Mouse (Mus musculus) heart, postnatal 0 days (tissue): ENCODE results near the gene Tti1. TPM values are rescaled to one million over a fixed set of nuclear protein-coding genes. Genes with fewer than 3 reads are reported as not detected.

ENCODE experiments used
- ATAC-seq: fragments of 200-750 bp; cut with Nextera tagmentation; 2 replicates; pipeline ENCODE4 v1.8.0; 2017; ENCODE audit warnings: low read depth, moderate number of reproducible peaks, moderate library complexity; ENCODE audit not compliant: insufficient read depth
- DNase-seq: peaks from one replicate; pipeline ENCODE4 v3.0.0-alpha.2; 2016; ENCODE audit warnings: low spot score
- H3K27ac ChIP-seq: fragments of 300-500 bp; sonication (generic); 2 replicates; pipeline ENCODE4 v1.5.1; 2014; ENCODE audit warnings: low read depth, mild to moderate bottlenecking
- H3K27me3 ChIP-seq: fragments of 300-500 bp; sonication (generic); 2 replicates; pipeline ENCODE4 v1.6.1; 2014; ENCODE audit warnings: low read length, mixed read lengths; ENCODE audit not compliant: control insufficient read depth, insufficient read depth
- H3K36me3 ChIP-seq: fragments of 300-500 bp; sonication (generic); replicated peaks from 2 replicates; pipeline ENCODE4 v1.6.1; 2014; ENCODE audit warnings: low read length, mixed read lengths; ENCODE audit not compliant: control insufficient read depth, insufficient read depth
- H3K4me1 ChIP-seq: fragments of 300-500 bp; sonication (generic); 2 replicates; pipeline ENCODE4 v1.6.1; 2014; ENCODE audit warnings: antibody characterized with exemption; ENCODE audit not compliant: control insufficient read depth, insufficient read depth
- H3K4me2 ChIP-seq: fragments of 300-500 bp; sonication (generic); 2 replicates; pipeline ENCODE4 v1.6.1; 2014; ENCODE audit warnings: low read depth, mild to moderate bottlenecking, low read length, moderate library complexity
- H3K4me3 ChIP-seq: fragments of 300-500 bp; sonication (generic); 2 replicates; pipeline ENCODE4 v1.5.1; 2014; ENCODE audit warnings: low read depth, low read length
- H3K9ac ChIP-seq: fragments of 300-500 bp; sonication (generic); replicated peaks from 2 replicates; pipeline ENCODE4 v1.6.1; 2014; ENCODE audit warnings: low read depth, low read length, mixed read lengths
- H3K9me3 ChIP-seq: fragments of 300-500 bp; sonication (generic); replicated peaks from 2 replicates; pipeline ENCODE4 v1.6.1; 2016; ENCODE audit warnings: low read length; ENCODE audit not compliant: control insufficient read depth
- CTCF ChIP-seq: IDR thresholded peaks from 2 replicates; pipeline ENCODE4 v1.5.1; 2016; ENCODE audit warnings: antibody characterized with exemption, control low read depth, low read depth
- EP300 ChIP-seq: IDR thresholded peaks from 2 replicates; pipeline ENCODE4 v1.6.1; 2016; ENCODE audit warnings: antibody characterized with exemption, low read depth
- WGBS: fragments of 180-500 bp; shearing (Covaris S2); extraction: QIAGEN DNeasy Blood & Tissue Kit; methylation state at CpG from one replicate; pipeline ENCODE4 v1.1.7; 2014; 5-methylcytosine and 5-hydroxymethylcytosine counted together
- polyA plus RNA-seq: library from polyadenylated mRNA; unstranded; fragments of >200 nt; fragmentation: Nextera tagmentation; extraction: Ambion mirVana; gene quantifications from 2 replicates; pipeline ENCODE4 v1.2.1, GENCODE M21; 2015
- total RNA-seq: library from RNA; depleted of rRNA; stranded (reverse); fragments of >200 nt; gene quantifications from 2 replicates; pipeline ENCODE4 v1.2.3, GENCODE M21; 2014; ENCODE audit warnings: low replicate concordance

Tti1 gene
- total and polyA plus RNA-seq, 2 experiments from 2014 or later, result 13.2 to 23.2 TPM

GRCm38 (mm10) chr2:158040396-158040795 lies 12.2 kb upstream of the Tti1 start:
- no peak overlapping the region for H3K27ac ChIP-seq
- no peak overlapping the region for H3K9ac ChIP-seq
- no peak overlapping the region for H3K4me2 ChIP-seq
- no peaks in the 10 kb centered on the region for H3K27me3 ChIP-seq
- no peak for ATAC-seq
- H3K9me3 ChIP-seq, result no peaks in the 10 kb centered on the region
- peaks cover 5% of the 10 kb centered on the region for H3K4me1 ChIP-seq
- H3K4me3 ChIP-seq, result no peak overlapping the region
- TF ChIP-seq EP300 (no peak), CTCF (no peak)
- no peak for DNase-seq
- WGBS, result 76% methylated on average over 2 of the region's 2 CpGs
- H3K36me3 ChIP-seq, result peaks cover 42% of the 10 kb centered on the region

GRCm38 (mm10) chr2:158039662-158040061 lies 11.4 kb upstream of the Tti1 start:
- Histone ChIP-seq H3K4me2 (no peak overlapping the region), H3K27me3 (no peaks in the 10 kb centered on the region), H3K36me3 (peaks cover 35% of the 10 kb centered on the region), H3K9ac (no peak overlapping the region), H3K4me3 (no peak overlapping the region), H3K4me1 (peaks cover 5% of the 10 kb centered on the region), H3K27ac (no peak overlapping the region), H3K9me3 (no peaks in the 10 kb centered on the region)
- no peak for DNase-seq
- TF ChIP-seq EP300 (no peak), CTCF (no peak)
- WGBS, result 65% methylated on average over 1 of the region's 1 CpGs
- no peak for ATAC-seq

GRCm38 (mm10) chr2:158037571-158037970 lies 9.3 kb upstream of the Tti1 start:
- no peaks in the 10 kb centered on the region for H3K27me3 ChIP-seq
- 87% methylated on average over 1 of the region's 1 CpGs for WGBS
- H3K27ac ChIP-seq, result no peak overlapping the region
- H3K4me1 ChIP-seq, result peaks cover 13% of the 10 kb centered on the region
- H3K4me2 ChIP-seq, result no peak overlapping the region
- H3K4me3 ChIP-seq, result no peak overlapping the region
- H3K9ac ChIP-seq, result no peak overlapping the region
- DNase-seq (no peak), ATAC-seq (no peak)
- TF ChIP-seq CTCF (no peak), EP300 (no peak)
- H3K36me3 ChIP-seq, result peaks cover 17% of the 10 kb centered on the region; the same call in 1 of the 2 replicates
- H3K9me3 ChIP-seq, result no peaks in the 10 kb centered on the region

- WGBS, result 51% methylated on average over 7 of the region's 7 CpGs
- Histone ChIP-seq H3K27me3 (no peaks in the 10 kb centered on the region), H3K9me3 (no peaks in the 10 kb centered on the region), H3K4me1 (peaks cover 13% of the 10 kb centered on the region), H3K4me3 (no peak overlapping the region), H3K4me2 (no peak overlapping the region), H3K36me3 (peaks cover 17% of the 10 kb centered on the region; the same call in 1 of the 2 replicates), H3K9ac (no peak overlapping the region), H3K27ac (no peak overlapping the region)
- no peak for DNase-seq
- ATAC-seq, result no peak
- no peak for TF ChIP-seq CTCF
- TF ChIP-seq EP300, result no peak
Observed at GRCm38 (mm10) chr2:158036953-158037352, 8.7 kb upstream of the Tti1 start.

- peaks cover 16% of the 10 kb centered on the region for H3K4me1 ChIP-seq
- no peak overlapping the region for H3K9ac ChIP-seq
- no peak for TF ChIP-seq CTCF
- no peak for TF ChIP-seq EP300
- H3K36me3 ChIP-seq, result peaks cover 17% of the 10 kb centered on the region; the same call in 1 of the 2 replicates
- DNase-seq, result no peak
- no peaks in the 10 kb centered on the region for H3K9me3 ChIP-seq
- no peak overlapping the region for H3K27ac ChIP-seq
- H3K27me3 ChIP-seq, result no peaks in the 10 kb centered on the region
- no peak for ATAC-seq
- no peak overlapping the region for H3K4me2 ChIP-seq
- 52% methylated on average over 6 of the region's 6 CpGs for WGBS
- H3K4me3 ChIP-seq, result no peak overlapping the region
Observed at GRCm38 (mm10) chr2:158036408-158036807, 8.2 kb upstream of the Tti1 start.

- 77% methylated on average over 2 of the region's 2 CpGs for WGBS
- peaks cover 22% of the 10 kb centered on the region for H3K4me1 ChIP-seq
- peaks cover 17% of the 10 kb centered on the region; the same call in 1 of the 2 replicates for H3K36me3 ChIP-seq
- no peak overlapping the region for H3K4me3 ChIP-seq
- DNase-seq (no peak), ATAC-seq (no peak)
- no peaks in the 10 kb centered on the region for H3K27me3 ChIP-seq
- no peak overlapping the region for H3K4me2 ChIP-seq
- no peak overlapping the region for H3K27ac ChIP-seq
- H3K9me3 ChIP-seq, result no peaks in the 10 kb centered on the region
- no peak for TF ChIP-seq EP300
- TF ChIP-seq CTCF, result no peak
- H3K9ac ChIP-seq, result no peak overlapping the region
Observed at GRCm38 (mm10) chr2:158035813-158036212, 7.6 kb upstream of the Tti1 start.
